25 mouse cellular contexts compared by ENCODE assay signal in genomic region chr4:101516434-101517168, GRCm38 (mm10). TPM values are rescaled to one million over a fixed set of nuclear protein-coding genes. Genes with fewer than 3 reads are reported as not detected.
DNase-seq lines count a peak whose midpoint lies in the region; ATAC-seq and TF ChIP-seq lines count a peak whose summit lies in the region.
"Had no signal": no experiment of that assay in that cellular context is flagged by ENCODE, and none has a peak within 500 bp of the region (broad histone marks: within the 10 kb centered on the region; RNA-seq: fewer than 3 reads in every experiment).

No protein-coding gene starts in this region.

- DNase-seq in layer of hippocampus, adult 2 months (ENCODE audit: low spot score in 2 of 2) = no peak
- DNase-seq in layer of hippocampus, postnatal 25 days (ENCODE audit: extremely low spot score in 1 of 2, low spot score in 1 of 2) = no peak
- DNase-seq in testis, postnatal 14 days (ENCODE audit: low spot score) = no peak
- DNase-seq in spleen, adult 12 weeks (ENCODE audit: low spot score) = no peak
- DNase-seq: adrenal gland, postnatal 25 days; cerebellum, postnatal 10 days; forebrain, postnatal 0 days; gastrocnemius, postnatal 10 days; heart, adult 18-20 months; heart, postnatal 14 days; kidney, postnatal 25 days; lung, adult 18-20 months; lung, postnatal 14 days; thymus, postnatal 25 days had no signal

- WGBS in hindbrain, embryonic 16.5 days = 85% methylated on average over 17 of the region's 17 CpGs

- H3K4me2 ChIP-seq in hindbrain, embryonic 16.5 days (ENCODE audit: low read length) = no peak overlapping the region
- H3K4me2 ChIP-seq: heart, embryonic 13.5 days; limb, embryonic 12.5 days; liver, embryonic 12.5 days; midbrain, embryonic 12.5 days had no signal

- TF ChIP-seq POLR2A in testis, adult 2 months (IDR thresholded peaks at IDR 0.05; ENCODE audit: control insufficient read depth, low read depth, low read length) = no peak; the same call in 1 of the 2 replicates

- no peaks in the 10 kb centered on the region for H3K9me3 ChIP-seq in hindbrain, embryonic 16.5 days (ENCODE audit: control insufficient read depth, low read length)
- H3K9me3 ChIP-seq: forebrain, embryonic 10.5 days; heart, embryonic 13.5 days; limb, embryonic 12.5 days; liver, embryonic 12.5 days; midbrain, embryonic 12.5 days had no signal

- H3K27me3 ChIP-seq in testis, adult 2 months (ENCODE audit: control insufficient read depth, insufficient read depth, low read length) = no peaks in the 10 kb centered on the region
- no peaks in the 10 kb centered on the region for H3K27me3 ChIP-seq in hindbrain, embryonic 16.5 days (replicated peaks; ENCODE audit: control insufficient read depth, insufficient read depth, low read length)
- H3K27me3 ChIP-seq: heart, embryonic 13.5 days; limb, embryonic 12.5 days; liver, embryonic 12.5 days; midbrain, embryonic 12.5 days had no signal

- no peak overlapping the region for H3K9ac ChIP-seq in hindbrain, embryonic 16.5 days (ENCODE audit: low read depth, low read length)
- H3K9ac ChIP-seq: forebrain, postnatal 0 days; heart, embryonic 13.5 days; limb, embryonic 12.5 days; liver, embryonic 12.5 days; midbrain, embryonic 12.5 days had no signal

- TF ChIP-seq CTCF in layer of hippocampus, adult 2 months (conservative IDR thresholded peaks at IDR 0.05) = no peak
- no peak for TF ChIP-seq CTCF in testis, adult 2 months (IDR thresholded peaks at IDR 0.05; ENCODE audit: control insufficient read depth, insufficient read depth, insufficient replicate concordance, low read depth, low read length)

- 0 out of 2 replicates have a peak, but pooled peaks have one; percentile 8 for ATAC-seq in megakaryocyte progenitor cell, adult 5-6 weeks (replicated peaks; ENCODE audit: poor library complexity)
- no peak for ATAC-seq in hindbrain, embryonic 16.5 days
- ATAC-seq: forebrain, postnatal 0 days; intestine, postnatal 0 days; liver, embryonic 12.5 days had no signal

- H3K4me3 ChIP-seq in layer of hippocampus, adult 2 months = no peak overlapping the region
- H3K4me3 ChIP-seq in testis, adult 2 months (ENCODE audit: control insufficient read depth, low read depth, low read length) = peak overlapping the region; percentile 70
- H3K4me3 ChIP-seq in hindbrain, embryonic 16.5 days (ENCODE audit: low read length) = no peak overlapping the region
- H3K4me3 ChIP-seq: forebrain, embryonic 10.5 days; heart, embryonic 13.5 days; limb, embryonic 12.5 days; liver, embryonic 12.5 days; midbrain, embryonic 12.5 days had no signal

- peak overlapping the region; percentile 62; the same call in 1 of the 2 replicates for H3K27ac ChIP-seq in layer of hippocampus, adult 2 months
- H3K27ac ChIP-seq in testis, adult 2 months (ENCODE audit: control insufficient read depth, insufficient read depth, low read depth, low read length) = peak overlapping the region; percentile 57
- H3K27ac ChIP-seq in hindbrain, embryonic 16.5 days (ENCODE audit: low read depth, low read length) = no peak overlapping the region
- H3K27ac ChIP-seq: forebrain, embryonic 10.5 days; heart, embryonic 13.5 days; limb, embryonic 12.5 days; liver, embryonic 12.5 days; midbrain, embryonic 12.5 days; stomach, postnatal 0 days had no signal

- H3K4me1 ChIP-seq in testis, adult 2 months (ENCODE audit: control insufficient read depth, insufficient read depth, low read length) = peaks cover 6% of the 10 kb centered on the region; the same call in 1 of the 2 replicates
- no peaks in the 10 kb centered on the region for H3K4me1 ChIP-seq in hindbrain, embryonic 16.5 days (ENCODE audit: control insufficient read depth, insufficient read depth, low read depth, low read length)
- H3K4me1 ChIP-seq: forebrain, embryonic 10.5 days; heart, embryonic 13.5 days; limb, embryonic 12.5 days; liver, embryonic 12.5 days; midbrain, embryonic 12.5 days had no signal

- H3K36me3 ChIP-seq in testis, adult 2 months (ENCODE audit: control insufficient read depth, insufficient read depth, low read length) = no peaks in the 10 kb centered on the region
- H3K36me3 ChIP-seq in hindbrain, embryonic 16.5 days (ENCODE audit: control insufficient read depth, insufficient read depth, low read length) = no peaks in the 10 kb centered on the region
- H3K36me3 ChIP-seq: forebrain, embryonic 10.5 days; heart, embryonic 13.5 days; limb, embryonic 12.5 days; liver, embryonic 12.5 days; midbrain, embryonic 12.5 days had no signal

RNA-seq across cellular contexts. Expression of gene Dnajc6, which starts 20.2 kb away (rescaled TPM):
- total RNA-seq in layer of hippocampus, adult 2 months (2021) = 100 to 1,000 TPM; 291 to 316 TPM
- 100 to 1,000 TPM; 317 to 331 TPM for total RNA-seq in layer of hippocampus, postnatal 25 days (2021)
- 1.5 TPM in 2 replicates for polyA plus RNA-seq in testis, adult 2 months (2012; rRNA removed)
- total RNA-seq in megakaryocyte progenitor cell, adult 5-6 weeks (2015) = 15.7 and 22.1 TPM in 2 replicates
- total RNA-seq in megakaryocyte progenitor cell, adult 5-6 weeks (2017) = 17.6 and 21.6 TPM in 2 replicates
- polyA plus RNA-seq in hindbrain, embryonic 16.5 days (2015; fragmentation: Nextera tagmentation; extraction: Ambion mirVana) = 66.1 and 68.1 TPM in 2 replicates
- total RNA-seq: neutrophil, adult 5-6 weeks had no signal

Comparison
In these comparisons a context has a peak if more than half of its experiments do, and no peak if none do; other contexts are left out.
1. RNA of gene Dnajc6, which starts 20.2 kb away (total RNA-seq): 317 to 331 TPM in layer of hippocampus, postnatal 25 days and 291 to 316 TPM in layer of hippocampus, adult 2 months; 15.7 to 22.1 TPM in megakaryocyte progenitor cell, adult 5-6 weeks; every median in the first group is over 10 times any median in the second.